Mouse (Mus musculus) olfactory bulb, adult 2 months (tissue): ENCODE measurements around the gene Bpifa1.

Experiments
- CTCF ChIP-seq: fragments of 200-500 bp; IDR thresholded peaks from 2 replicates; pipeline ENCODE4 v1.5.1; 2012; ENCODE audit warnings: low read depth, mild to moderate bottlenecking, low read length, moderate library complexity; ENCODE audit not compliant: insufficient read depth
- POLR2A ChIP-seq: fragments of 200-500 bp; IDR thresholded peaks from 2 replicates; pipeline ENCODE4 v1.6.1; 2012; ENCODE audit warnings: mild to moderate bottlenecking, low read depth, low read length, moderate library complexity; ENCODE audit not compliant: insufficient read depth

GRCm38 (mm10) chr2:154187468-154187867, 44.8 kb downstream of the Bpifa1 start:
- TF ChIP-seq CTCF = no peak
- TF ChIP-seq POLR2A = no peak
